Mouse (Mus musculus): ENCODE results near the gene Pafah2. TPM values are rescaled to one million over a fixed set of nuclear protein-coding genes. Genes with fewer than 3 reads are reported as not detected.
A peak's percentile ranks its signal among the peaks of the same experiment; 100 is the strongest.

The Pafah2 gene
- total RNA-seq, 2 experiments from 2014 or later: 5.3 to 9.1 TPM

GRCm38 (mm10) chr4:134449595-134450391, 53.7 kb downstream of the Pafah2 start:
- intact Hi-C loops (cut with DNase I): loop anchor here (2.0 kb wide), 2 partner anchors 19 to 49 kb away; partner anchors contain the start of gene Stmn1
- peak in 1 of 2 experiments; percentile 61 for DNase-seq (ENCODE audit: low spot score in 2 of 2)

GRCm38 (mm10) chr4:134450392-134451195, 54.5 kb downstream of the Pafah2 start:
- peak; percentile 64 to 84 for DNase-seq (ENCODE audit: low spot score in 2 of 2)
- intact Hi-C loops (cut with DNase I): loop anchor here (2.0 kb wide), 2 partner anchors 18 to 50 kb away; partner anchors contain the start of gene Stmn1

- DNase-seq (ENCODE audit: low spot score in 2 of 2): no peak
- intact Hi-C loops (cut with DNase I): loop anchor here (2.0 kb wide), 2 partner anchors 17 to 51 kb away; partner anchors contain the start of gene Stmn1
Measured at GRCm38 (mm10) chr4:134451484-134451883, 55.4 kb downstream of the Pafah2 start.

GRCm38 (mm10) chr4:134453619-134454400, 57.7 kb downstream of the Pafah2 start:
- intact Hi-C loops (cut with DNase I): no loop called here
- peak; percentile 26 to 73 for DNase-seq (ENCODE audit: low spot score in 2 of 2)

GRCm38 (mm10) chr4:134455310-134455709, 59.2 kb downstream of the Pafah2 start:
- no peak for DNase-seq (ENCODE audit: low spot score in 2 of 2)
- intact Hi-C loops (cut with DNase I): no loop called here

- intact Hi-C loops (cut with DNase I): no loop called here
- no peak for DNase-seq (ENCODE audit: low spot score in 2 of 2)
Measured at GRCm38 (mm10) chr4:134457130-134457825, 61.2 kb downstream of the Pafah2 start.

GRCm38 (mm10) chr4:134458856-134459255, 62.7 kb downstream of the Pafah2 start:
- no peak for DNase-seq (ENCODE audit: low spot score in 2 of 2)
- intact Hi-C loops (cut with DNase I): no loop called here

GRCm38 (mm10) chr4:134460277-134460676, 64.2 kb downstream of the Pafah2 start:
- intact Hi-C loops (cut with DNase I): no loop called here
- DNase-seq (ENCODE audit: low spot score in 2 of 2): no peak

GRCm38 (mm10) chr4:134461252-134461651, 65.1 kb downstream of the Pafah2 start:
- intact Hi-C loops (cut with DNase I): no loop called here
- no peak for DNase-seq (ENCODE audit: low spot score in 2 of 2)

- intact Hi-C loops (cut with DNase I): no loop called here
- DNase-seq (ENCODE audit: low spot score in 2 of 2): no peak
Measured at GRCm38 (mm10) chr4:134465789-134466188, 69.7 kb downstream of the Pafah2 start.

- intact Hi-C loops (cut with DNase I): no loop called here
Measured at GRCm38 (mm10) chr4:134466381-134467262, 70.5 kb downstream of the Pafah2 start.

GRCm38 (mm10) chr4:134467435-134468214, 71.5 kb downstream of the Pafah2 start:
- intact Hi-C loops (cut with DNase I): loop anchor here (2.0 kb wide), 2 partner anchors 17 to 71 kb away; partner anchors contain the start of gene Pafah2
- DNase-seq (ENCODE audit: low spot score in 2 of 2): no peak

More at GRCm38 (mm10) chr4:134466381-134467262, 70.5 kb downstream of the Pafah2 start:
- DNase-seq (ENCODE audit: low spot score in 2 of 2): no peak

- peak; percentile 96 to 98 for DNase-seq (ENCODE audit: low spot score in 2 of 2)
- intact Hi-C loops (cut with DNase I): loop anchor here (2.0 kb wide), 2 partner anchors 17 to 71 kb away; partner anchors contain the start of gene Pafah2
Measured at GRCm38 (mm10) chr4:134468215-134468575, 72.1 kb downstream of the Pafah2 start, which contains the start of gene Stmn1. TSS of gene Stmn1 (plus strand) at chr4:134468320.

- intact Hi-C loops (cut with DNase I): loop anchor here (2.0 kb wide), 2 partner anchors 18 to 72 kb away; partner anchors contain the start of gene Pafah2
- peak; percentile 92 to 96 for DNase-seq (ENCODE audit: low spot score in 2 of 2)
Measured at GRCm38 (mm10) chr4:134468578-134469266, 72.6 kb downstream of the Pafah2 start.

GRCm38 (mm10) chr4:134469341-134469796, 73.2 kb downstream of the Pafah2 start:
- intact Hi-C loops (cut with DNase I): loop anchor here (2.0 kb wide), 2 partner anchors 19 to 73 kb away; partner anchors contain the start of gene Pafah2
- DNase-seq (ENCODE audit: low spot score in 2 of 2): no peak

GRCm38 (mm10) chr4:134469985-134470384, 73.9 kb downstream of the Pafah2 start:
- intact Hi-C loops (cut with DNase I): loop anchor here (2.0 kb wide), 2 partner anchors 19 to 73 kb away; partner anchors contain the start of gene Pafah2

More at GRCm38 (mm10) chr4:134469985-134470384, 73.9 kb downstream of the Pafah2 start:
- no peak for DNase-seq (ENCODE audit: low spot score in 2 of 2)

Data from left cerebral cortex, postnatal 25 days (tissue).